Mouse (Mus musculus): ENCODE results near the gene Ccdc57. TPM values are rescaled to one million over a fixed set of nuclear protein-coding genes. Genes with fewer than 3 reads are reported as not detected.

Ccdc57 gene
- polyA plus RNA-seq, 1 experiment from 2014 or later = 1.3 TPM

- Histone ChIP-seq H3K36me3 (ENCODE audit: control insufficient read depth, insufficient read depth) (peaks cover 17% of the 10 kb centered on the region; the same call in 1 of the 2 replicates), H3K27me3 (replicated peaks; ENCODE audit: control insufficient read depth, insufficient read depth, low read length) (no peaks in the 10 kb centered on the region), H3K4me2 (replicated peaks; ENCODE audit: low read depth) (no peak overlapping the region), H3K4me1 (replicated peaks; ENCODE audit: control insufficient read depth, insufficient read depth, low read length) (no peaks in the 10 kb centered on the region), H3K27ac (ENCODE audit: low read depth, low read length) (no peak overlapping the region), H3K9ac (ENCODE audit: low read depth, low read length) (no peak overlapping the region), H3K4me3 (ENCODE audit: low read depth, low read length) (no peak overlapping the region), H3K9me3 (ENCODE audit: control insufficient read depth) (no peaks in the 10 kb centered on the region)
- no peak for TF ChIP-seq CTCF (IDR thresholded peaks at IDR 0.05; ENCODE audit: low read depth)
- WGBS = 94% methylated on average over 1 of the region's 1 CpGs
- no peak for ATAC-seq
Measured at GRCm38 (mm10) chr11:120779876-120780275, 152.8 kb downstream of the Ccdc57 start.

- H3K36me3 ChIP-seq (ENCODE audit: control insufficient read depth, insufficient read depth) = peaks cover 14% of the 10 kb centered on the region; the same call in 1 of the 2 replicates
- H3K4me1 ChIP-seq (replicated peaks; ENCODE audit: control insufficient read depth, insufficient read depth, low read length) = no peaks in the 10 kb centered on the region
- H3K9me3 ChIP-seq (ENCODE audit: control insufficient read depth) = no peaks in the 10 kb centered on the region
- no peak overlapping the region for H3K4me3 ChIP-seq (ENCODE audit: low read depth, low read length)
- no peak overlapping the region for H3K9ac ChIP-seq (ENCODE audit: low read depth, low read length)
- 36% methylated on average over 6 of the region's 6 CpGs for WGBS
- H3K4me2 ChIP-seq (replicated peaks; ENCODE audit: low read depth) = no peak overlapping the region
- H3K27me3 ChIP-seq (replicated peaks; ENCODE audit: control insufficient read depth, insufficient read depth, low read length) = no peaks in the 10 kb centered on the region
- no peak for ATAC-seq
- TF ChIP-seq CTCF (IDR thresholded peaks at IDR 0.05; ENCODE audit: low read depth) = no peak
- H3K27ac ChIP-seq (ENCODE audit: low read depth, low read length) = no peak overlapping the region
Measured at GRCm38 (mm10) chr11:120777123-120777522, 155.5 kb downstream of the Ccdc57 start.

Other genes starting within 250 kb of the Ccdc57 start
- gene Cenpx, start 219.1 kb downstream of the Ccdc57 start, polyA plus RNA-seq (2015; fragmentation: Nextera tagmentation; extraction: Ambion mirVana) = 127 and 131 TPM in 2 replicates
- gene Lrrc45, start 218.9 kb downstream of the Ccdc57 start, polyA plus RNA-seq (2015; fragmentation: Nextera tagmentation; extraction: Ambion mirVana) = 13.5 and 14.5 TPM in 2 replicates
- gene Rac3, start 211.4 kb downstream of the Ccdc57 start, polyA plus RNA-seq (2015; fragmentation: Nextera tagmentation; extraction: Ambion mirVana) = 9.0 TPM in 2 replicates
- 81.1 and 88.6 TPM in 2 replicates for gene Dcxr, start 205.6 kb downstream of the Ccdc57 start, polyA plus RNA-seq (2015; fragmentation: Nextera tagmentation; extraction: Ambion mirVana)
- gene Cbr2, start 200.8 kb downstream of the Ccdc57 start, polyA plus RNA-seq (2015; fragmentation: Nextera tagmentation; extraction: Ambion mirVana) = 1.2 and 1.6 TPM in 2 replicates
- gene Hmga1b, start 170.1 kb downstream of the Ccdc57 start, polyA plus RNA-seq (2015; fragmentation: Nextera tagmentation; extraction: Ambion mirVana) = 10.8 and 12.2 TPM in 2 replicates
- 22.8 and 23.7 TPM in 2 replicates for gene Rfng, start 148.7 kb downstream of the Ccdc57 start, polyA plus RNA-seq (2015; fragmentation: Nextera tagmentation; extraction: Ambion mirVana)
- gene Gps1, start 148.6 kb downstream of the Ccdc57 start, polyA plus RNA-seq (2015; fragmentation: Nextera tagmentation; extraction: Ambion mirVana) = 70.9 and 74.8 TPM in 2 replicates
- gene Dus1l, start 136.5 kb downstream of the Ccdc57 start, polyA plus RNA-seq (2015; fragmentation: Nextera tagmentation; extraction: Ambion mirVana) = 45.5 and 48.5 TPM in 2 replicates
- gene Fasn, start 108.3 kb downstream of the Ccdc57 start, polyA plus RNA-seq (2015; fragmentation: Nextera tagmentation; extraction: Ambion mirVana) = 10.1 and 11.3 TPM in 2 replicates
- gene Slc16a3, start 15.6 kb upstream of the Ccdc57 start, polyA plus RNA-seq (2015; fragmentation: Nextera tagmentation; extraction: Ambion mirVana) = 7.2 and 8.0 TPM in 2 replicates
- 62.0 and 65.6 TPM in 2 replicates for gene Csnk1d, start 58.5 kb upstream of the Ccdc57 start, polyA plus RNA-seq (2015; fragmentation: Nextera tagmentation; extraction: Ambion mirVana)
- gene Cd7, start 106.5 kb upstream of the Ccdc57 start, polyA plus RNA-seq (2015; fragmentation: Nextera tagmentation; extraction: Ambion mirVana) = 2.2 and 2.3 TPM in 2 replicates
- gene Sectm1b, start 130.7 kb upstream of the Ccdc57 start, polyA plus RNA-seq (2015; fragmentation: Nextera tagmentation; extraction: Ambion mirVana) = 159 and 166 TPM in 2 replicates
- gene Sectm1a, start 148.3 kb upstream of the Ccdc57 start, polyA plus RNA-seq (2015; fragmentation: Nextera tagmentation; extraction: Ambion mirVana) = 10.0 and 10.2 TPM in 2 replicates
- gene Tex19.2, start 185.8 kb upstream of the Ccdc57 start, polyA plus RNA-seq (2015; fragmentation: Nextera tagmentation; extraction: Ambion mirVana) = 0.33 and 0.56 TPM in 2 replicates
- gene Tex19.1, start 213.3 kb upstream of the Ccdc57 start, polyA plus RNA-seq (2015; fragmentation: Nextera tagmentation; extraction: Ambion mirVana) = not detected in 2 replicates
- not detected in 2 replicates for gene Uts2r, start 227.4 kb upstream of the Ccdc57 start, polyA plus RNA-seq (2015; fragmentation: Nextera tagmentation; extraction: Ambion mirVana)